Mouse (Mus musculus): ENCODE data around the gene Adi1.

The Adi1 gene

DNA sequence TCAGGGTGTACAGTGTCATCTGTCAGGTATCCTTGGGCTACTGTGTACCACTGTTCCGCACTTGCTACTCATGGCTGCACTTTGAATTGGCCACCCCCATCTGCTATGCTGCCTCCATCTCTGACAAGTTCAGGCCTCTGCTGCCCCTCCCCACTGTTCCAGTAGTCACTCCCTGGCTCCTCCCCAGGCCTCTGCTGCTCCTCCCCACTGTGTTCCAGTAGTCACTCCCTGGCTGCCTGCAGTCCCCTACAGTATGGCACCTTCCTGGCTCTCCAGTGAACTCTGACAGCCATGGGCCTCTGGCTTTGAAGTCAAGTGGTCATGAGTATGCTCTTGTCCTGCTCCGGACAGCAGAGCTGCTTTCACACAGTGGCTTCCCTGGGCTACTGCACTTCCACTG is 19.2 kb downstream of the Adi1 start:
- DNase-seq (ENCODE audit: low read depth, low spot score): no peak

DNA sequence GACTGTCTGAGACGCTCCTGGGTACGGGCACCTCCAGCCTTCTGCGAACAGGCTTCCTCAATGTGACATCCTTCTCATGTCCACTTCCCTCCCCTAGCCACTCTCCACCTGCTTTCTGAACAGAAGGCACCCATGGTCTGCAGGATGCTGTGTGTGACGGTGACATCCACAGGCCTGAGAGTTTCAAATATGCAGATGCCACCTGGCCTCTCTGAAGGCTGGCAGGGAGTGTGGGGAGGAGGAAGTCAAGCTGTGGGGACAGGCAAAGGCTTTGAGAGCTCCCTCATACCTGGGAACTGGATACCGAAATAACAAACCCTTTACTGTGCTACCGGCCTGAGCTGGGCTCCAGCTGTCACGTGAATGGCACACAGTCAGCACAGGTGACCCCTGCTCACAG is 19.7 kb downstream of the Adi1 start:
- no peak for DNase-seq (ENCODE audit: low read depth, low spot score)

DNA sequence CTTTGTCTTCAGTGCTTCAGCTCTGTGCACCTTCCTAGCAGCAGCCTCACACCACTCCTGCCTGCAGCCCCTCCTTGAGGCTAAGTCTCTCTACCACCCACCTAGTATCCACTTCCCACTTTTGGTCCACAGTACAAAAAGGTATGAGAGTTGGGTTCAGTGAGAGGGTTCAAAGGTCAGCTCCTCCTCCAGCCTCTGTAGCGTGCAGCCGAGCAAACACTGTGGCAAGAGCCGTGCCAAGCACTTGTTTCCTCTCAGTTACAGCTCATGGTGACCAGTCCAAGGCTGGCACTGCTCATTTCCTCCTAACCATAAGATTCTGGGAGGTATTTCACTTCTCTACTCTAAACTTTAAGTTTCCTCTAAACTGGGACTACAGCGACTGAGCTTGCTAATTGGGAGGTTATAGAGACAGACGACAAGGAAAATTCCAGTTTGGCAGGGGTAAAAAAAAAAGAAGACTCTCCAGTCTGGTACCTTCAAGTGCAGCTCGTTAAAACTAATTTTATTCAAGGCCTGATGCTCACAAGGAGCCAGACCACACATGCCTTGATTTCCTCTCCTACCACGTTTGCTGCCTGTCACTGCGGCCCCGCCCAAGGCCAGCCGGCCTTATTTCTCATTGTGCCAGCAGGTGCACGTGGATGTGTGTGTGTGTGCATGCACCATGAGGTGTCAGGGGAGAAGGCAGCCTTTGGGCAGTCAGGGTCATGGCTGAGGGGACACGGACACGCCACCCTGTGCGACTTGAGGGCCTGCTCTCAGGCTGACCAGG is 23.0 kb downstream of the Adi1 start:
- no peak for DNase-seq (ENCODE audit: low read depth, low spot score)

DNA sequence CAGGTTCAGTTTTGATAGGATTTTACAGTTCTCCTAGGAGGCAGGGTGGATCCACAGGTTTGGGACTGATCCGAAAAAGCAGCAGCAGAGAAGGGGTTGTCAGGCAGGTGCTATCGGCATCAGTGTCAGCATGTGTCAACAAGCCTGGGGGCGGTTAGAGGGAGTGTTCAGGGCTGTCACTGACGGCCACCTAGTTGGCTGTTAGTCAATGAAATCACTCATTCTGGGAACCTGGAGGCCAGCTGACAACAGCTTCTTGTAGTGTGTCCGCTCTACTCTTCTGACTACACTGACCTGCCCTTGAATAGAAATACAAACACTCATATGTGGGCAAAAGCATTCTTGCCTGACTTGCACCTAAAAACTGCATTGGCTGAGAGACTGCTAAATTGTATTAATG is 24.1 kb downstream of the Adi1 start:
- DNase-seq (ENCODE audit: low read depth, low spot score): no peak

DNA sequence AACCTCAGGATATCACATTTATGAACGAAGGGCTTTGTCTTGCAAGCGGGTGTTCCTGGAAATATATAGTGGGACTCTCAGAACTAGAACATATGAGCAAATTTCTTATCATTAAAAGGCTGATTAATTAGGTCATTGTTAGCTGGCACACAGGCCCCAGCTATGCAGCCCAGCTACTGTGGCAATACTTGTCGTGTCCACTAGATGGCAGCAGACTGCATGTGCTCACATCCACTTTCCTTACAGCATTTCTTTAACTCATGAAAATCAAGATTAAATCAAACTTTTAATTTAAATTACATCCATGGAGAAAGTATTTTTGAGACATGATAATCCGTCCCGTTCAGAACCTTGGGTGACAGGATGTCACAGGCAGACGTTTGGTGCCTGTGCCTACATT is 24.6 kb downstream of the Adi1 start:
- DNase-seq (ENCODE audit: low read depth, low spot score): peak; percentile 85

DNA sequence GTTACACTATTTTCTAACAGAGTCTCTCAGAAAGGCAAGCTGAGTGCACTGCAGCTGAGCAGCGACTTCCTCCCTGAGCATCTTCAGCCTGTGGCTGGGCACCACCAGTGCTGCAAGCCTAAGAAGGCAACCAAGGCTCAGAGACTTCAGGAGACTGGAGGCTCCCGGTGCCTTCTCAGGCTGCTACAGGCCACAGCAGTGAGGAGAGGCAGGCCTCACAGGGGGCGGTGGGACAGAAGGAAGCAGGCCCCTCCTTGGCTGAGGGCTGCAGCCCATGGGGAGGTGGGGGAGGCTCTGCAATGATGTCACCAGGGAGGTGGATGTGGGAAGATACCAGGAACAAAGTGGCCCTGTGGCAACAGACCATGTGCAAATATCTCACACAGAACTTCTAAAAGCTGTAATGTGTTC is 25.1 kb downstream of the Adi1 start:
- peak; percentile 6 for DNase-seq (ENCODE audit: low read depth, low spot score)

DNA sequence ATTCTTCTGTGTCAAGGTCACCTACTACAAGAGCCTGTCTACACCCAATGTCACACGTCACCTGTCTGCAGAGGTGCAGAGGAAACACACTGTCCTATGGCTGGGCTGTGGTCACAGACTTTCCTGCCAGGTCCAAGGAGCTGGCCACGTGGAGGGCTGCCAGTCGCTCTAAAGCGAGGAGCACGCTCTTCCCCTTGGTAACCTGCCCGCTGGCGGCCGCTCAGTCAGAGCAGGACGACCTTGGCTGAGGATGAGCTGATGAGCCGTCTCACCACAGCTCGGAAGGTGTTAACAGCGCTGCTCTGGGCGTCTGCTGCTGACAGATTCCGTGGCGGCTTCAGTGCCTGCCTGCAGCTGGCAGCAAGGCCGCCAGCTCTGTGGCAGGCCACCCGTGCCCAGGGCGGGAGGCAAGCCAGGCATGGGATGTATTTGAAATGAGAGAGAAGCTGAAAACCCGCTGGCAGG is 25.6 kb downstream of the Adi1 start:
- DNase-seq (ENCODE audit: low read depth, low spot score): no peak

DNA sequence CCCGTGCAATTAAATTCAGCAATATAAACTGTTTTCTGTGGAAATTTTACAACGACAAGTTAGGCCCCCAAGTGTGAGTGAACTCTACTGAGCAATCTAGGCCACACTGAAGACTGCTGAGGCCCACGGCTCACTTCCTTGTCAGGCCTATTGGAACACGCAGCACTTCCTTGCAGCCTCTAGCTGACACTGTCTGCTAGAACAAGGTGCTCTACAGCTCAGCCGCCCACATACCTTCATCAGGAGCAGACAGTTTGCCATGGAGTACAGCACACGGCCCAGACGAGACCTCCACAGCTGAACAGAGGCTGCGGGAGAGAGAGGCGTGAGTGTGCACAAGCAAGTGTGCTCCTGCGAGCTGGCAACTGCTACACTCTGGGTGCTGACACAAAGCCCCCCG is 26.3 kb downstream of the Adi1 start:
- no peak for DNase-seq (ENCODE audit: low read depth, low spot score)

DNA sequence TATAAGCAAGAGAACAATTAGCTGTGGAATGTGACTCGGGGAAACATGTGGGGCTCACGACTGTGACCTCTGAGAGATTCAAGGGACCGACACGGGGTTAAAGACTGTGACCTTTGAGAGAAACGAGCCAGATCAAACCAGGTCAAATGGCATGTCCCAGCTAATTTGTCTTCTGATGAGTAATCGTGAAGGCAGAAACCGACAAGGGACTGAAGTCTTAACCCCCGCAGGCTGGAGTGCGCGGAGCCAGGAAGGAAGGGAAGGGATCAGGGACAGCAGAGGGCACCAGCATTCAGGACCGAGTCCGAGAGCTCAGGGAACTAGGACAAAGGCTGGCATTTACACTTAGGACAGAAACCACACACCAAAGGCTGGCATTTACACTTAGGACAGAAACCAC is 29.4 kb downstream of the Adi1 start:
- no peak for DNase-seq (ENCODE audit: low read depth, low spot score)

DNA sequence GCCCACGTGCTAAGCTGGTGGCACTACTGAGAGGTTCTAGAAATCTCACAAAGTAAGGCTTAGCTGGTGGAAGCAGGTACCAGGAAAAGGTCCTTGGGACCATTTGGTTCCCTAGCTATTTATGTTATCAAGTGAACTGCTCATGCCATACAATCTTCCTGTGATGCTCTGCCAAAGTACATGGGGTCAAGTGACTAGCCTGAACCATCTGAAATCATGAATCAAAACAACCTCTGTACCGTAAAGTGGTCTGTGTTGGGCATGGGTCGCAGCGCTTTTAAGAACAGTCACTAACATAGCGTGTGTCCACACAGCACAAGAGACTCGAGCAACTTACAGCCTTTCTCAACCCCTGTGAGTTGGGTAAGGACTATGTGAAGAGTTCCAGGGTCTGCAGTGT is 30.2 kb downstream of the Adi1 start:
- no peak for DNase-seq (ENCODE audit: low read depth, low spot score)

DNA sequence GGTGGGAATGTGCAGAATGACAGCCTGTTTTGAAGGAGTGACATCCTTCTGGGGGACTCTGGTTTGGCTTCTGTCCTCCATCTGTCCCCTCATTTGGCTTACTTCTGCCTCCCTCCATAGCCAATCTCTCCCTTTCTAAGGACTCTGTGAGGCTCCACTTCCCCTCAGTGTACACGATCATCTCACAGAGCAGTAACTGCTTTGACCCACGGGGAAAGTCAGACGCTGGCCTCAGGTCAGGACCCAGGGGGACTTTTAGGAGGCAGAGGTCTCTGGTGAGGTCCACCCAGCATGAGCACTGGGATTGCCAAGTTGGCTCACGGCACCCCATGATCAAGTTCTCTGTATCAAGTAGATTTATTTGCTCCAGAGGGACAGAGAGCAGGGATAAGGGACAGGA is 33.1 kb downstream of the Adi1 start:
- no peak for DNase-seq (ENCODE audit: low read depth, low spot score)

DNA sequence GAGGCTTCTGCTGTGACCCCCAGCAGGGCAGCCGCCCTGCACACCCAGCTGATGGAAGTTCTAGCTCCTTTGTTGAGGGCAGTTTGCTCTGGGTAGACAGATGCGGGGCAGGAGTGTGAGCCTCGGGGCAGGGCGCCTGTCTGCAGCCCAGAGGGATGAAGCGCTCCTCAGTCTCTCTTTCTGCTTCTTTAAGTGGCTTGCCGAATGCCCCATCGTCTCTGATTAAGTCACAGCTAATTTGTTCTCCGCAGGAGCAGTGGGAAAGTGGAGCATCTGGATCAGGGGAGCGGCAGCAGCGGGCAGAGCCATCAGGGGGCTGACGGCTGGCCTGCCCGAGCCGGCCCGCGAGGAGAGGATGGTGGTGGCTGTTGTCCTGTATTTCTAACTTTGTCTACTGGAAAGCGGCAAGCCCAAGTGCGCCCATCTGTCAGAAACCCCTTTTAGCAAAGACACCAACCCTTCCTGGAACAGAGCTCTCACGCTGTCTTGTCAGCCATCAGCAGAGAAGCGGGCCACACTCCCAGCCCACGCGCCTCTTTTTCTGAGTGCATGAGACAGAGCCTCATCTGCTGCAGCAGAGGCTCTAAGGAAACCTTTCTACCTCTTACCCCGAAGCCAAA is 35.6 kb downstream of the Adi1 start:
- no peak for DNase-seq (ENCODE audit: low read depth, low spot score)

DNA sequence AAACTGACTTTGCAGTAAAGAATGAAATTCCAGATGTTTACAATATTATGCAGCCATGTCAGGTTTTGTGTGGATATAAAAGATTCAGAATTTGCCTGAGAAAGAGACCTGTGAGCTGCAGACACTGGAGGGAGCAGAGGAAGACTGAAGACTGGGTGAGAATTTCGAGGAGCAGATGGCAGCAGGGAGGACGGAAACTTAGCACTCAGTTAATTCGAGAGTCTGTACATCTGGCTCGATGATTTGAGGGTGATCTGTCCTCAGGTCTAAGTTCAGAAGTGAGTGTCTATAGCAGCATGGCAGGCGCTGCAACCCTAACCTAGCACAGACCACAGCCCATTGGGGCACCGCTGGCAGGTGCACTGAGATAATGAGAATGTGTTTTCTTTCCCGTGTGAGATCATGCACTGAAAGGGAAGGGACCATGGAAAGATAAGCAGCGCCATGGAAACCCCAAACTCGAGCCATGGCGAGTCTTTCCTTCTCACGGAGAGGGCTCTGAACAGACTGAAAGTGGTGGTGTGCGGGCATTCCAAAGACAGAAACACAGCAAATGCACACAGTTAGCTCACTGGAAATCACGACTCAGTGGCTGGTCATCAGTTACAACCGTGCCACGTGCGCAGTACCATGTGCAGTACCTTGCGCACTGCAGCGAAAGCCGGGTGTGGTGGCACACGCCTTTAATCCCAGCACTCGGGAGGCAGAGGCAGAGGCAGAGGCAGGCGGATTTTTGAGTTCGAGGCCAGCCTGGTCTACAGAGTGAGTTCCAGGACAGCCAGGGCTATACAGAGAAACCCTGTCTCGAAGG is 40.0 kb downstream of the Adi1 start:
- DNase-seq (ENCODE audit: low read depth, low spot score): no peak

DNA sequence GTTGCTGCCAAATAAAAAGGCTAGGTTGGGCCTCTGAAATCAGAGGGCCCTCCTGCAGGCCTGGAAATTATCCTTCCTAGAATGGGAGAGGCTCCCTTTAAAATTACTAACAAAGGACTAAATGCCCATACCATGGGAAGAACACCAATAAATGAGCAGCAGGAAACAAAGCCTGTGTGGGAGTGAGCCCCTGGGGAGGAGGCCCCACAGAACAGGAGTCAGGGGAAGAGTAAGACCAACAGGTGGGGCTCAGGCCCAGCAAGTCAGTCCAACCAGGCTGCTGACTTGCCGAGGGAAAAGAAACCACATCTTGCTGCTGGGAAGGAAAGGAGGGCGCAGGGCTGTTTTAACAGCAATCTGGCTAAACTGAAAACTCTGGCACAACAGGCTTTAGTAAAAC is 42.0 kb downstream of the Adi1 start:
- DNase-seq (ENCODE audit: low read depth, low spot score): no peak

DNA sequence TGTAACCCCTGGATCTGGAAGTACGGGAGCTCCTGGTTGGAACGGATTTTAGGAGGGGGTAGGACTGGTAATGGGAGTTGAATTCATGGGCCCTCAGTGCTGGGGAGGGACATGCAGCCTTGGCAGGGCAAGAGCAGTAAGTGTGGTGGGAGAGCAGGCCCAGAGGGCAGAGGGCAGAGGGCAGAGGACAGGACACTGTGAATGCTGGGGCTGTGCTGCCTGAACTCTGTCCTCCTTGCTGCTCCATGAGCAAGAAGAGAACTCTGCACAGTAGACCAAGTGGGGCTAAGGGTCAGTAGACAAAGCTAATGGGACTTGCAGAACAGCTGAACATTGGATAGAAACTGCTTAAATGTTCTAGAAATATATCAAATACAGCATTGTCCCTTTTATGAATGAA is 43.1 kb downstream of the Adi1 start:
- no peak for DNase-seq (ENCODE audit: low read depth, low spot score)

DNA sequence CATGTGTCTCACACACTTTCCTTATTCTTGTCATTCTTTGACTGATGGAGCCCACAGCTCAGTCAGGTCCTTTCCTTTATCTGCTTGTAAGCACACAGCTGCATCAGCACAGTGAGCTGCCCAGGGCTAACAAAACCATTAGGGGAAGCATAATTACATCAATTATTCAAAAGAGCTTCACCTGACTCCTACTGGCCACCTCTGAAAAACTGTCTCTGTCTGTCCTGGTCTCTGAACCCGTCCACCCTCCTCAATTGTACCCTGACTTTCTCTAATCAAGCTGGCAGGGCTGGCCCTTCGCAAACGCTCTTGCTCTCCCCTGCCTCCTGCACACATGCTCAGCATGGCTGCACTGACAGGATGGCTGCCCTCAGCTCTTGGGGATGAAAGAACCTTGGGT is 49.3 kb downstream of the Adi1 start:
- DNase-seq (ENCODE audit: low read depth, low spot score): no peak

DNA sequence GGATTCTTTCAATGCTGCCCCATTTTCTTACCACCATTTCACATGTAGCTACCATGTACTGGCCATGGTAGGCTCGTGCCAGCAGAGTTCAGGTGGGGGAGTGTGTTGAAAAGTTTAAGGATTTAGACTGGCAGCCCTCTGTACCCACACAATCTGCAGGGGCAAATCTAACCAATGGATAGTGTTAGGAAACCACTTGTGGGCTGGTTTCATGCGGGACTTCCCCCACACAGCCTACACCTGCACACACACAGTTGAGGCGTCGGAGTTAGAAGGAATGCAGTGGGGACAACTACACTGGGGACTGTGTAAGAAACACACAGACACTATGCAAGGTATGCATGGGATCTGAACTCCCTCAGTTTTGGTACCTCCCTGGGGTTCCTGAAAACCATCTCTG is 51.2 kb downstream of the Adi1 start:
- DNase-seq (ENCODE audit: low read depth, low spot score): no peak

DNA sequence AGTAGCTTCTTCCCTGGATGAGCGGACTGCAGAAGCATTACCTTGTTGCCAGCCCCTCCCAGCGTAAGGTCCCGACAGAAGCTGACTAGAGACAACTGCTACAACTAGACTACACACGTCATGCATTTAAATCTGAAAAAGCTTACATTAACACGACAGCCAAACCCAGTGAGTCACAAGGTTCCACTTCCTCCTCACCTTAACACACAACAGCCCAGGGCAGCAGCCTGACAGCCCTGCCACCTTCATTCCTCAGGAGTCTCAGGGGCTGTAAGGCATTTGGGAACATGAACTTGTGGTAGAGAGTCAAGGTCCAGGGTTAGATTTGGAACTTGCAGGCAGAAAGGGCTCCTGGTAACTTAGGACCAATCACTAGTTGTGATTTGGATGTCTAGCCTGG is 52.0 kb downstream of the Adi1 start:
- DNase-seq (ENCODE audit: low read depth, low spot score): no peak
